Mouse (Mus musculus) brown adipose tissue, adult 24 weeks (tissue): ENCODE data around the gene Ctnna2. TPM values are rescaled to one million over a fixed set of nuclear protein-coding genes. Genes with fewer than 3 reads are reported as not detected.

ENCODE experiments used
- H3K27ac ChIP-seq: fragments of 200-500 bp; replicated peaks from 2 replicates; pipeline ENCODE4 v1.5.1; 2012; ENCODE audit warnings: low read depth, mild to moderate bottlenecking, low read length
- H3K4me1 ChIP-seq: fragments of 200-500 bp; 2 replicates; pipeline ENCODE4 v1.6.1; 2012; ENCODE audit warnings: low read length, mixed read lengths; ENCODE audit not compliant: control insufficient read depth, insufficient read depth, insufficient read length
- H3K4me3 ChIP-seq: fragments of 200-500 bp; 2 replicates; pipeline ENCODE4 v1.5.1; 2012; ENCODE audit warnings: low read depth, mild to moderate bottlenecking, low read length, moderate library complexity; ENCODE audit not compliant: insufficient read depth
- polyA plus RNA-seq: library from polyadenylated mRNA; stranded (reverse); fragments of >200 nt; gene quantifications from 2 replicates; pipeline ENCODE4 v1.2.4, GENCODE M21; 2012; ENCODE audit not compliant: missing spikeins, insufficient read depth, insufficient read length

Ctnna2 gene
- polyA plus RNA-seq, 1 experiment = not detected

GRCm38 (mm10) chr6:77050690-77051089 lies 928.8 kb downstream of the Ctnna2 start:
- H3K4me1 ChIP-seq = no peaks in the 10 kb centered on the region
- H3K27ac ChIP-seq = no peak overlapping the region
- no peak overlapping the region for H3K4me3 ChIP-seq

GRCm38 (mm10) chr6:77050193-77050592 lies 929.3 kb downstream of the Ctnna2 start:
- Histone ChIP-seq H3K27ac (no peak overlapping the region), H3K4me1 (no peaks in the 10 kb centered on the region), H3K4me3 (no peak overlapping the region)

GRCm38 (mm10) chr6:77047568-77047967 lies 931.9 kb downstream of the Ctnna2 start:
- Histone ChIP-seq H3K27ac (no peak overlapping the region), H3K4me3 (no peak overlapping the region), H3K4me1 (no peaks in the 10 kb centered on the region)

GRCm38 (mm10) chr6:77025066-77025465 lies 954.4 kb downstream of the Ctnna2 start:
- H3K4me3 ChIP-seq = no peak overlapping the region
- H3K27ac ChIP-seq = no peak overlapping the region
- no peaks in the 10 kb centered on the region for H3K4me1 ChIP-seq

GRCm38 (mm10) chr6:77013194-77013593 lies 966.3 kb downstream of the Ctnna2 start:
- H3K27ac ChIP-seq = no peak overlapping the region
- no peaks in the 10 kb centered on the region for H3K4me1 ChIP-seq
- no peak overlapping the region for H3K4me3 ChIP-seq

- H3K4me1 ChIP-seq = no peaks in the 10 kb centered on the region
- H3K27ac ChIP-seq = no peak overlapping the region
- H3K4me3 ChIP-seq = no peak overlapping the region
Measured at GRCm38 (mm10) chr6:77011001-77011400, 968.5 kb downstream of the Ctnna2 start.

- H3K4me3 ChIP-seq = no peak overlapping the region
- no peak overlapping the region for H3K27ac ChIP-seq
- H3K4me1 ChIP-seq = no peaks in the 10 kb centered on the region
Measured at GRCm38 (mm10) chr6:76992128-76992527, 987.4 kb downstream of the Ctnna2 start.

GRCm38 (mm10) chr6:76984773-76985172 lies 994.7 kb downstream of the Ctnna2 start:
- H3K27ac ChIP-seq = no peak overlapping the region
- no peak overlapping the region for H3K4me3 ChIP-seq
- no peaks in the 10 kb centered on the region for H3K4me1 ChIP-seq

- Histone ChIP-seq H3K27ac (no peak overlapping the region), H3K4me1 (no peaks in the 10 kb centered on the region), H3K4me3 (no peak overlapping the region)
Measured at GRCm38 (mm10) chr6:76981651-76982050, 997.8 kb downstream of the Ctnna2 start.

GRCm38 (mm10) chr6:76979247-76979850 lies 1000.1 kb downstream of the Ctnna2 start:
- Histone ChIP-seq H3K4me1 (no peaks in the 10 kb centered on the region), H3K4me3 (no peak overlapping the region), H3K27ac (no peak overlapping the region)

GRCm38 (mm10) chr6:76977817-76978216 lies 1001.7 kb downstream of the Ctnna2 start:
- Histone ChIP-seq H3K4me3 (no peak overlapping the region), H3K4me1 (no peaks in the 10 kb centered on the region), H3K27ac (no peak overlapping the region)

GRCm38 (mm10) chr6:76974297-76974696 lies 1005.2 kb downstream of the Ctnna2 start:
- Histone ChIP-seq H3K4me1 (no peaks in the 10 kb centered on the region), H3K4me3 (no peak overlapping the region), H3K27ac (no peak overlapping the region)

GRCm38 (mm10) chr6:76964998-76965432 lies 1014.5 kb downstream of the Ctnna2 start:
- Histone ChIP-seq H3K4me1 (no peaks in the 10 kb centered on the region), H3K27ac (no peak overlapping the region), H3K4me3 (no peak overlapping the region)

GRCm38 (mm10) chr6:76908086-76908485 lies 1071.4 kb downstream of the Ctnna2 start:
- no peak overlapping the region for H3K27ac ChIP-seq
- no peak overlapping the region for H3K4me3 ChIP-seq
- H3K4me1 ChIP-seq = no peaks in the 10 kb centered on the region

- Histone ChIP-seq H3K4me1 (no peaks in the 10 kb centered on the region), H3K4me3 (no peak overlapping the region), H3K27ac (no peak overlapping the region)
Measured at GRCm38 (mm10) chr6:76897156-76897555, 1082.3 kb downstream of the Ctnna2 start.
